Mouse (Mus musculus) bone marrow macrophage, adult 2 months (primary cell): ENCODE measurements around the gene Col6a6.

ENCODE experiments used
- CTCF ChIP-seq: IDR thresholded peaks from 2 replicates; pipeline ENCODE4 v1.5.1; 2012; ENCODE audit warnings: low read depth, mild to moderate bottlenecking, low read length, moderate library complexity
- POLR2A ChIP-seq: IDR thresholded peaks from 2 replicates; pipeline ENCODE4 v1.6.1; 2012; ENCODE audit warnings: mild to moderate bottlenecking, low read depth, low read length, borderline replicate concordance

DNA sequence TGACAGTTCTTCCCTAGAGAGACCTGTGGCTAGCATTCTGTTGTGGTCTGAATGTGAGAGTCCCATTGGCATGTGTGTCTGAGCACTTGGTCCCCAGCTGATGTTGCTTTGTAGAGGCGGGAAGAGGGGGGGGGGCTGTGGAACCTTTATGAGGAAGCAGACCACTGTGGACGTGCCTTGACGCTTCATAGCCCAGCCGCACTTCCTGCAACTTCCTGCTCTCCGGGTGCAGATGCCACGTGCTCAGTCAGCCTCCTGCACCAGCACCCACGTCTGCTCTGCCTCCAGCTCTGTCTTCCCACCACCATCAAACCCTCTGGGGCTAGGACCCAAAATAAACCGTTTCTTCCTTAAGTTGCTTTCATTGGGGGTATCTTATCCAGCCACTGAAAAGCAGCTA is 24.5 kb downstream of the Col6a6 start:
- TF ChIP-seq CTCF (no peak), POLR2A (no peak)
